Mouse (Mus musculus): ENCODE results near the gene Keg1. TPM values are rescaled to one million over a fixed set of nuclear protein-coding genes. Genes with fewer than 3 reads are reported as not detected.

The Keg1 gene
- polyA plus RNA-seq, 2 experiments from 2014 or later: not detected

- ATAC-seq: no peak
Measured at GRCm38 (mm10) chr19:12765308-12765707, 69.7 kb downstream of the Keg1 start, which contains the start of gene Cntf. Cntf (minus strand) TSS chr19:12765632.

Other genes starting within 250 kb of the Keg1 start
- gene Mpeg1, start 235.0 kb upstream of the Keg1 start, polyA plus RNA-seq (2017; shearing (Covaris generic)): under 1 TPM in 1 of 2 experiments, not detected in 1; 0.28 TPM
- 1 to 10 TPM; 3.5 to 3.7 TPM for gene Dtx4, start 194.3 kb upstream of the Keg1 start, polyA plus RNA-seq (2017; shearing (Covaris generic))
- gene Fam111a, start 150.0 kb upstream of the Keg1 start, polyA plus RNA-seq (2017; shearing (Covaris generic)): 10 to 100 TPM; 41.0 to 41.8 TPM
- gene Gm4952, start 95.8 kb upstream of the Keg1 start, polyA plus RNA-seq (2017; shearing (Covaris generic)): not detected
- not detected for gene Glyat, start 62.5 kb upstream of the Keg1 start, polyA plus RNA-seq (2017; shearing (Covaris generic))
- gene Olfr1442, start 25.3 kb upstream of the Keg1 start, polyA plus RNA-seq (2017; shearing (Covaris generic)): not detected
- gene Olfr1443, start 17.7 kb upstream of the Keg1 start, polyA plus RNA-seq (2017; shearing (Covaris generic)): not detected
- gene Cntf, start 69.8 kb downstream of the Keg1 start, polyA plus RNA-seq (2017; shearing (Covaris generic)): 1 to 10 TPM; 2.1 to 3.0 TPM
- 10 to 100 TPM; 17.1 to 17.2 TPM for gene Zfp91, start 100.3 kb downstream of the Keg1 start, polyA plus RNA-seq (2017; shearing (Covaris generic))
- 100 to 1,000 TPM; 242 to 258 TPM for gene Lpxn, start 100.4 kb downstream of the Keg1 start, polyA plus RNA-seq (2017; shearing (Covaris generic))
- not detected for gene Gm5244, start 150.9 kb downstream of the Keg1 start, polyA plus RNA-seq (2017; shearing (Covaris generic))
- gene Olfr1444, start 161.5 kb downstream of the Keg1 start, polyA plus RNA-seq (2017; shearing (Covaris generic)): under 1 TPM; 0.19 to 0.25 TPM
- not detected for gene Olfr1445, start 188.1 kb downstream of the Keg1 start, polyA plus RNA-seq (2017; shearing (Covaris generic))
- gene Olfr1446, start 197.7 kb downstream of the Keg1 start, polyA plus RNA-seq (2017; shearing (Covaris generic)): 1 to 10 TPM in 1 of 2 experiments, not detected in 1; 1.1 TPM
- gene Olfr1447, start 208.0 kb downstream of the Keg1 start, polyA plus RNA-seq (2017; shearing (Covaris generic)): not detected
- not detected for gene Olfr1448, start 228.6 kb downstream of the Keg1 start, polyA plus RNA-seq (2017; shearing (Covaris generic))
- not detected for gene Olfr1449, start 235.1 kb downstream of the Keg1 start, polyA plus RNA-seq (2017; shearing (Covaris generic))

Measured in activated CD4-positive, CD25-positive, alpha-beta regulatory T cell, adult 4 months (primary cell).